Mouse (Mus musculus) limb, embryonic 12.5 days (tissue): ENCODE data around the gene Hoxb6. TPM values are rescaled to one million over a fixed set of nuclear protein-coding genes. Genes with fewer than 3 reads are reported as not detected.

Source experiments
- ATAC-seq: fragments of 200-750 bp; cut with Nextera tagmentation; 2 replicates; pipeline ENCODE4 v1.8.0; 2017; ENCODE audit warnings: low read depth, moderate TSS enrichment; ENCODE audit not compliant: insufficient number of reproducible peaks, insufficient read depth, low FRiP score, low TSS enrichment
- H3K27ac ChIP-seq: fragments of 300-500 bp; sonication (generic); 2 replicates; pipeline ENCODE4 v1.5.1; 2016; ENCODE audit warnings: mild to moderate bottlenecking, moderate library complexity
- H3K27me3 ChIP-seq: fragments of 300-500 bp; sonication (generic); 2 replicates; pipeline ENCODE4 v1.6.1; 2016; ENCODE audit warnings: mild to moderate bottlenecking, moderate library complexity
- H3K36me3 ChIP-seq: fragments of 300-500 bp; sonication (generic); 2 replicates; pipeline ENCODE4 v1.6.1; 2016; ENCODE audit warnings: mild to moderate bottlenecking, moderate library complexity
- H3K4me1 ChIP-seq: fragments of 300-500 bp; sonication (generic); replicated peaks from 2 replicates; pipeline ENCODE4 v1.6.1; 2016
- H3K4me2 ChIP-seq: fragments of 300-500 bp; sonication (generic); 2 replicates; pipeline ENCODE4 v1.6.1; 2016; ENCODE audit warnings: mild to moderate bottlenecking, moderate library complexity
- H3K4me3 ChIP-seq: fragments of 300-500 bp; sonication (generic); replicated peaks from 2 replicates; pipeline ENCODE4 v1.5.1; 2016; ENCODE audit warnings: mild to moderate bottlenecking
- H3K9ac ChIP-seq: fragments of 300-500 bp; sonication (generic); replicated peaks from 2 replicates; pipeline ENCODE4 v1.6.1; 2016; ENCODE audit warnings: mild to moderate bottlenecking, moderate library complexity
- H3K9me3 ChIP-seq: fragments of 300-500 bp; sonication (generic); 2 replicates; pipeline ENCODE4 v1.6.1; 2016; ENCODE audit warnings: mild to moderate bottlenecking, moderate library complexity
- WGBS: fragments of 180-500 bp; shearing (Covaris S2); methylation state at CpG from one replicate; pipeline ENCODE4 v1.1.7; 2016; 5-methylcytosine and 5-hydroxymethylcytosine counted together
- polyA plus RNA-seq: library from polyadenylated mRNA; unstranded; fragments of >200 nt; fragmentation: Nextera tagmentation; extraction: Ambion mirVana; gene quantifications from 2 replicates; pipeline ENCODE4 v1.2.1, GENCODE M21; 2016

Gene Hoxb6
- polyA plus RNA-seq, 1 experiment from 2014 or later: 1.0 TPM

DNA sequence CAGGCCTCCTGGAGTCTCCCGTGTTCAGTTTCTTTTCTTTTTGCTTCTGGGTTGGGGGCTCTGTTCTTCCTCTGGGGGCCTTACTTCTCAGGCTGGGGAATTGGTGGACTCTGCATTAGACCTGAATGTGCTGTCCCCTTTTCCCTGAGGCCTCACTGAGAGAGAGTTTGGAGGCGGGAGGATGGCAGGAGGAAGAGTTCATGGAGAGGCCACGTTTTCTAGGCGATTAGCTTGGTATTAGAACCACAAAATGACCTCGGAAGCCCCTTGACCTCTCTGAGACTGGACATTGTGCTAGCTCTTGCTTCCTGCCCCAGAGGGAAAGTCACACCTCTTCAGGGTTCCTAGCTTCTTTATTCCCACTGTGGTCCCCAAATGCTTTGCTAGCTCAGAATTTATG lies 31.8 kb downstream of the Hoxb6 start:
- Histone ChIP-seq H3K4me3 (no peak overlapping the region), H3K27ac (no peak overlapping the region), H3K9me3 (no peaks in the 10 kb centered on the region), H3K4me2 (no peak overlapping the region), H3K4me1 (peaks cover 16% of the 10 kb centered on the region), H3K27me3 (peaks cover 99% of the 10 kb centered on the region), H3K9ac (no peak overlapping the region), H3K36me3 (no peaks in the 10 kb centered on the region)
- ATAC-seq: no peak
- WGBS: 4% methylated on average over 5 of the region's 5 CpGs

DNA sequence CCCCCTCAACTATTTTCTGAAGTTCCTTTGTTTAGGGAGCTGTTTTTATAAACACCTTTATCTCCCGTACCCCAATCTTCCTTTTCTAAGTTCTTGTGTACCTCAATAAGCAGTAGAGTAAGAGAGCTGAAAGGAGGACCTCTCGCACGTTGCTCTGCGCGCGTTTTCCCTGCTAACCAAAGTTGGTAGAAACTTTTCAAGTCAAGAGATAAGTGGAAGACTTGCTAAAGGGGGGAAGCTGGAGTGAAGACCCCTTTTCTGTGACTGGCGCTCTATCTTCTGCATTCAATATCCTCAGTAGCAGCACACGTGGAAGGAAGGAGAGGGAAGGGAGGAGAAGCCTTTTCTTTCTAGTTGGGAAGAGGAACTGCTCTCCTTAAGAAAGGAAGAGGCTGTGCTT lies 32.7 kb downstream of the Hoxb6 start:
- no peak overlapping the region for H3K4me3 ChIP-seq
- no peak overlapping the region for H3K27ac ChIP-seq
- no peak overlapping the region for H3K9ac ChIP-seq
- H3K36me3 ChIP-seq: no peaks in the 10 kb centered on the region
- 14% methylated on average over 8 of the region's 8 CpGs for WGBS
- H3K4me1 ChIP-seq: peaks cover 8% of the 10 kb centered on the region
- no peaks in the 10 kb centered on the region for H3K9me3 ChIP-seq
- H3K27me3 ChIP-seq: peaks cover 99% of the 10 kb centered on the region
- H3K4me2 ChIP-seq: no peak overlapping the region
- ATAC-seq: no peak

DNA sequence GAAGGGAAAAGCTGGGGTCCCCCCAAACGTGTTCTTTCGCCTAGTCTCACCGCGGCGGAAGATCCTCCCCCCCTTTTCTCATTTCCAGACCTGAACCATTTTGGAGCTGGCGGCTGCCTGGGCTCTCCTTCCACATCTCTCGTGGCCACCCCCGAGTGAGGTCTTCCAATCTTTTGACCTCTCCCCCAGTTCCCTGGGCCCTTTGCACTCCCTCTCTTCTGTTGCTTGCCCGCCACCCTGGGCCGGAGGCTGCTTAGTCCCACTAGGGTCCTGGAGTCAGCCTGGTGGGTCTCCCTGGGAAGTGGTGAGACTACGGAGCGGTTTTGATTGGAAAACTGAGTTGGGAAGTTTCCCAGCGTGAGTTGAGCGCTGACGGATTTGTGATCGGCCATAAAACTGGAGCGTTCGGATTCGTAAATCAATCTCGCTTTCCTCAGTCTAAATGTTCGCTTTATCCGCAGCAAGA lies 33.5 kb downstream of the Hoxb6 start:
- H3K4me1 ChIP-seq: peaks cover 4% of the 10 kb centered on the region
- no peak overlapping the region for H3K9ac ChIP-seq
- H3K27ac ChIP-seq: 0 out of 2 replicates have a peak overlapping the region, but pooled peaks have one; percentile 35
- no peaks in the 10 kb centered on the region for H3K9me3 ChIP-seq
- H3K4me2 ChIP-seq: peak overlapping the region; percentile 16; the same call in 1 of the 2 replicates
- H3K4me3 ChIP-seq: no peak overlapping the region
- H3K27me3 ChIP-seq: peaks cover 100% of the 10 kb centered on the region
- no peaks in the 10 kb centered on the region for H3K36me3 ChIP-seq
- 4% methylated on average over 22 of the region's 22 CpGs for WGBS
- no peak for ATAC-seq

- ATAC-seq: no peak
- peaks cover 4% of the 10 kb centered on the region for H3K4me1 ChIP-seq
- no peaks in the 10 kb centered on the region for H3K9me3 ChIP-seq
- H3K4me3 ChIP-seq: no peak overlapping the region
- no peak overlapping the region for H3K27ac ChIP-seq
- no peaks in the 10 kb centered on the region for H3K36me3 ChIP-seq
- peaks cover 100% of the 10 kb centered on the region for H3K27me3 ChIP-seq
- no peak overlapping the region for H3K9ac ChIP-seq
- WGBS: 2% methylated on average over 12 of the region's 12 CpGs
- 0 out of 2 replicates have a peak overlapping the region, but pooled peaks have one; percentile 16 for H3K4me2 ChIP-seq
Observed at GRCm38 (mm10) chr11:96326705-96327104, 34.4 kb downstream of the Hoxb6 start.

DNA sequence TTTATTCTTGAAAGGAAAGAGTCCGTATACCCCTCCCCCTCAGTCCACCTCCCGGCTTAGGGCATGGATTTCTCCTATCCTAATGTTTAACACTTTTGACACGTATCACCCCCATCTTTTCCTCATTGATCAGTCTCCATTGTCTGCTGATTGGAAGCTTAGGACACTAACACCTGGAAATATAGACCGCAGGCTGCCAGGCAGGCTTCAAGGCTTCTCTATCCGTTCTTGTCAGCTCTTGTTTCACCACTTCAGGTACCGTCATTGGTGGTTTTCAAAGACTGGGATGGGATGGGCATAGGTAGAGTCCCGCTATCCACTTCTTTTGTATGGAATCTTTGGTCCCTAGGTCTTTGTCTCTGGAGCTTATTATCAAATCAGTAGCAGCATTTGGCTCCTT lies 34.8 kb downstream of the Hoxb6 start:
- H3K9me3 ChIP-seq: no peaks in the 10 kb centered on the region
- H3K36me3 ChIP-seq: no peaks in the 10 kb centered on the region
- no peak overlapping the region for H3K4me3 ChIP-seq
- 14% methylated on average over 7 of the region's 7 CpGs for WGBS
- H3K9ac ChIP-seq: no peak overlapping the region
- H3K27me3 ChIP-seq: peaks cover 100% of the 10 kb centered on the region
- no peak overlapping the region for H3K27ac ChIP-seq
- peaks cover 6% of the 10 kb centered on the region for H3K4me1 ChIP-seq
- no peak for ATAC-seq
- H3K4me2 ChIP-seq: no peak overlapping the region

DNA sequence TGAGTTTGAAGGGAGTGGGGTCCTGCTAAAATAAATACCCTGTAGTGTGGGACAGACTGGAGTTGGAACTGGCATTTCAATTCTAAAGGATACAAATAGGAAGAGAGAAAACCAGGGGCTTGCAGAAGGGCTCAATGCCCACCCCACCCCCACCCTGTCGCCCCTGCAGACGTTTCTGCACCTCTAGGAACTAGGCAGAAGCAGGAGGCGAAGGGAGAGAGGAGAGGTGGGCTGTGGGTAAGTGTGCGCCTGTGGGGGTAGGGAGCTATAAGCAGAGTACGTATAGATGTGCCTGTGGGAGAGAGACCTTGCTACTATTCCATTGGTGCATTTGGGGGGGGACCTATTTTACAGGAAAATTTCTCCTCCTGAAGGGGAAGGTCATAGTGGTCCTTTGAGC lies 35.5 kb downstream of the Hoxb6 start:
- Histone ChIP-seq H3K9me3 (no peaks in the 10 kb centered on the region), H3K36me3 (no peaks in the 10 kb centered on the region), H3K9ac (no peak overlapping the region), H3K4me3 (no peak overlapping the region), H3K4me2 (no peak overlapping the region), H3K27me3 (peaks cover 100% of the 10 kb centered on the region), H3K27ac (no peak overlapping the region), H3K4me1 (peaks cover 12% of the 10 kb centered on the region)
- 15% methylated on average over 5 of the region's 5 CpGs for WGBS
- ATAC-seq: 0 out of 2 replicates have a peak, but pooled peaks have one; percentile 37

GRCm38 (mm10) chr11:96328605-96329004 lies 36.3 kb downstream of the Hoxb6 start:
- Histone ChIP-seq H3K36me3 (no peaks in the 10 kb centered on the region), H3K4me3 (no peak overlapping the region), H3K4me1 (peaks cover 16% of the 10 kb centered on the region), H3K4me2 (no peak overlapping the region), H3K9me3 (no peaks in the 10 kb centered on the region), H3K9ac (no peak overlapping the region), H3K27ac (no peak overlapping the region), H3K27me3 (peaks cover 100% of the 10 kb centered on the region)
- whole genome bisulfite sequencing: 14% methylated on average over 8 of the region's 8 CpGs
- no peak for ATAC-seq

DNA sequence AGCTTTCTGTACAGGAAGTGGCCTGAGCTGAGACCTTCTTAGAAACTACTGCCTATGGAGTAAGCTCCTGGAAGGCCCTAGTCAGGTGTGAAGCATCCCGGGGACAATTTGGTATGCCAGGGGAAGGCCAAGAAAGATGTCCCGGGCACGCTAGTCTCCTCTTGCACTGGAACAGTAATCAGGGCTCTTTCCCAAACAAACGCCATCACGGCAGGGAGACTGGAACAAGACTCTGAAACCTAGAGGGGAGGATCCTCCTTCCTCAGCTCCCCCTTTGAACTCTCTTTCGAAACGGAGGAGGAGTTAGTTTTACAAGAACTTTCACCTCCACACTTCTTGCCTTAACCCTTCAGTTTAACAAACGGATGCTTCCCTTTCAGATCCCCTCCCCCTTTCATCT lies 39.8 kb downstream of the Hoxb6 start:
- WGBS: under 1% methylated on average over 8 of the region's 8 CpGs
- Histone ChIP-seq H3K9me3 (no peaks in the 10 kb centered on the region), H3K9ac (no peak overlapping the region), H3K36me3 (no peaks in the 10 kb centered on the region), H3K4me1 (peaks cover 12% of the 10 kb centered on the region), H3K4me2 (peak overlapping the region; percentile 54), H3K27me3 (peaks cover 100% of the 10 kb centered on the region), H3K4me3 (peak overlapping the region; percentile 38; the same call in 1 of the 2 replicates), H3K27ac (no peak overlapping the region)
- ATAC-seq: no peak

GRCm38 (mm10) chr11:96332618-96333032 lies 40.3 kb downstream of the Hoxb6 start:
- Histone ChIP-seq H3K4me2 (peak overlapping the region; percentile 54), H3K9me3 (no peaks in the 10 kb centered on the region), H3K27me3 (peaks cover 100% of the 10 kb centered on the region), H3K4me1 (peaks cover 12% of the 10 kb centered on the region), H3K36me3 (no peaks in the 10 kb centered on the region), H3K9ac (peak overlapping the region; percentile 52), H3K27ac (peak overlapping the region; percentile 69; the same call in 1 of the 2 replicates), H3K4me3 (peak overlapping the region; percentile 38)
- no peak for ATAC-seq
- under 1% methylated on average over 35 of the region's 35 CpGs for WGBS

GRCm38 (mm10) chr11:96333241-96334001 lies 41.1 kb downstream of the Hoxb6 start:
- 4% methylated on average over 17 of the region's 17 CpGs for WGBS
- Histone ChIP-seq H3K4me3 (peak overlapping the region; percentile 38), H3K27me3 (peaks cover 100% of the 10 kb centered on the region), H3K36me3 (no peaks in the 10 kb centered on the region), H3K9ac (peak overlapping the region; percentile 52; the same call in 1 of the 2 replicates), H3K4me2 (peak overlapping the region; percentile 54), H3K27ac (peak overlapping the region; percentile 69; the same call in 1 of the 2 replicates), H3K4me1 (peaks cover 12% of the 10 kb centered on the region), H3K9me3 (no peaks in the 10 kb centered on the region)
- no peak for ATAC-seq

GRCm38 (mm10) chr11:96334002-96334364 lies 41.7 kb downstream of the Hoxb6 start:
- WGBS: 17% methylated on average over 2 of the region's 2 CpGs
- Histone ChIP-seq H3K4me2 (peak overlapping the region; percentile 26), H3K4me3 (0 out of 2 replicates have a peak overlapping the region, but pooled peaks have one; percentile 38), H3K4me1 (peaks cover 12% of the 10 kb centered on the region), H3K9me3 (no peaks in the 10 kb centered on the region), H3K36me3 (no peaks in the 10 kb centered on the region), H3K9ac (no peak overlapping the region), H3K27ac (peak overlapping the region; percentile 69; the same call in 1 of the 2 replicates), H3K27me3 (peaks cover 100% of the 10 kb centered on the region)
- ATAC-seq: no peak
